Mouse (Mus musculus) forebrain, embryonic 10.5 days (tissue): ENCODE results near the gene Hras. TPM values are rescaled to one million over a fixed set of nuclear protein-coding genes. Genes with fewer than 3 reads are reported as not detected.

ENCODE experiments used
- DNase-seq: peaks from one replicate; pipeline ENCODE4 v3.0.0-alpha.2; 2017; ENCODE audit warnings: low spot score; ENCODE audit errors: extremely low spot score
- H3K27ac ChIP-seq: fragments of 300-500 bp; sonication (generic); 2 replicates; pipeline ENCODE4 v1.5.1; 2016; ENCODE audit warnings: mild to moderate bottlenecking
- H3K27me3 ChIP-seq: fragments of 300-500 bp; sonication (generic); 2 replicates; pipeline ENCODE4 v1.6.1; 2016; ENCODE audit warnings: mild to moderate bottlenecking; ENCODE audit not compliant: poor library complexity, severe bottlenecking
- H3K36me3 ChIP-seq: fragments of 300-500 bp; sonication (generic); replicated peaks from 2 replicates; pipeline ENCODE4 v1.6.1; 2016; ENCODE audit warnings: mild to moderate bottlenecking, moderate library complexity
- H3K4me1 ChIP-seq: fragments of 300-500 bp; sonication (generic); 2 replicates; pipeline ENCODE4 v1.6.1; 2016
- H3K4me3 ChIP-seq: fragments of 300-500 bp; sonication (generic); 2 replicates; pipeline ENCODE4 v1.5.1; 2016; ENCODE audit warnings: mild to moderate bottlenecking, moderate library complexity
- H3K9me3 ChIP-seq: fragments of 300-500 bp; sonication (generic); 2 replicates; pipeline ENCODE4 v1.6.1; 2016; ENCODE audit warnings: mild to moderate bottlenecking, moderate library complexity
- WGBS: fragments of 180-500 bp; shearing (Covaris S2); methylation state at CpG from one replicate; pipeline ENCODE4 v1.1.7; 2016; 5-methylcytosine and 5-hydroxymethylcytosine counted together
- polyA plus RNA-seq: library from polyadenylated mRNA; unstranded; fragments of >200 nt; fragmentation: Nextera tagmentation; extraction: Ambion mirVana; gene quantifications from 2 replicates; pipeline ENCODE4 v1.2.1, GENCODE M21; 2016

Gene Hras
- polyA plus RNA-seq, 1 experiment from 2014 or later, result 82.7 TPM

DNA sequence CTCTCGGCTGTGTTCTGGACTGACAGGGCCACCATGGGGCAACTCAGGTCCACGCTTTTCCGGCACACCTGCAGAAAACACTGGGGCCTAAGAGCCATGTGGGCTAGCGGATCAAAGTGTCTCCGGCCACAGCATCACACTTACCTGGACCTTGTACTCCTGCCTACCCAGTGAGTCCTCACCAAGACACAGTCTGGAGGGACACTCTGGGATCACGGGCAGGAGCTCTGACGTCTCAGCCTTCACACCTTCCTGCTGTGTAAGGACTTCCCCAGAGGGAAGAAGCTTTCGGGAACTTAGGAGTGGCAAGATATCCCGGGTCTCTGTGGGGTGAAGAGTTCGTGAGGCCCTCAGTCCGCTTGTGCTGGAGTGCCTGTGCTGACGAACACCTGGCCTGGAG is 16.3 kb upstream of the Hras start:
- H3K27me3 ChIP-seq, result no peaks in the 10 kb centered on the region
- H3K9me3 ChIP-seq, result no peaks in the 10 kb centered on the region
- no peaks in the 10 kb centered on the region for H3K36me3 ChIP-seq
- WGBS, result 88% methylated on average over 12 of the region's 12 CpGs
- peaks cover 28% of the 10 kb centered on the region for H3K4me1 ChIP-seq
- peak overlapping the region; percentile 35 for H3K27ac ChIP-seq
- no peak overlapping the region for H3K4me3 ChIP-seq
- no peak for DNase-seq

DNA sequence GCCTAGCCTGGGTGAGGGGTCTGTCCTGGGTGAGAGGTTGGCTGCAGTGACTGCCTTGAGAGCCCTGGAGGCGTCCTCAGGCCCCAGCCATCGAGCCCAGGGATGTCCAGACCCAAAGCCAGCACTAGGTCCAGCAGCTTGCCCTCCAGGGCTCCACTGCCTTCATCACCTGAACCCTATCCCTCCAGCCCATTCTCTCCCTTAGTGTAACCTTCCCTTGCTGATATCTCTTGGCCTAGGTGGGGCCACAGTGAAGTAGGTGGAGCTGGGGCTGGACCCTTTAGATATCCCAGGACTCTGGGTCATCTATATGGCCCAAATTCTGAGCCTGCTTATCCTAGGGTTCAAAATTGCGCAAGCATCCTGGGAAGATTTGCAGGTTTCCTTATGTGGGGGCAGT is 15.7 kb upstream of the Hras start:
- Histone ChIP-seq H3K4me1 (peaks cover 22% of the 10 kb centered on the region), H3K9me3 (no peaks in the 10 kb centered on the region), H3K27me3 (no peaks in the 10 kb centered on the region), H3K27ac (no peak overlapping the region), H3K36me3 (no peaks in the 10 kb centered on the region), H3K4me3 (no peak overlapping the region)
- DNase-seq, result no peak
- WGBS, result 76% methylated on average over 3 of the region's 3 CpGs

DNA sequence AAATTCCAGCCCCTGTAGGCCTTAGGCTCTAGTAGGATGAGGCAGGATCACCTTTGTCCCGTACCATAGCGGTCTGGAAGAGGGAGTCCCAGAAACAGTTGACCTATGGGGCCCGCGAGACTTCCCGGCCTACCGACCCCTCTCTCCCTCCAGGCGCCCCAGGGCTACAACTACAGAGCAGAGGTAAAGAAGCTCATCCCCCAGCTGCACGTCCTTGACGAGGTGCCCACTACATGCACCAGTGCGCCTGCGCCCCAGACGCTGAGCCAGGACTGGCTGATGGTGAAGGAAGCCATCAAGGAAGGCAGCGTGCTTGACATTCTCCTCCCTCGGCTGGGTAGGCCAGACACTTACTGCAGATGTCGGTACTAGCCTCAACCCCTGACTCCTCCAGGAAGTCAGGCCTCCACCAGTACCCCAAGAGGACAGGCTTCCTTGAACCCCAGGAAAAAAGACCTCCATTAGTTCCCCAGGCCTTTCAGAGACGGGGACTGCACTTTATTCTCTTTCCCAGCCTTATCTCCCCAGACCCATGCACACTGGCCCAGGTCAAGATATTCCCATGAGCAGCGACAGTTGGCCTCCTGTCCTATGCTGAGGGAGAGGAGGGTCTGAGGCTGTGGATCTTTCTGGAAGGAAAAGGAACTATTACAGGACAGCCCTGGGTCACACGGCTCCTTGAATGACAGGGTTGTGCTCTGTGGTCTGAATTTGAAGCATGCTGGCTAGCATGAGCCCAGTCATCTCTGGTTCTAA is 12.6 kb upstream of the Hras start:
- H3K4me3 ChIP-seq, result no peak overlapping the region
- H3K9me3 ChIP-seq, result no peaks in the 10 kb centered on the region
- no peak for DNase-seq
- H3K27ac ChIP-seq, result no peak overlapping the region
- H3K27me3 ChIP-seq, result no peaks in the 10 kb centered on the region
- peaks cover 5% of the 10 kb centered on the region for H3K4me1 ChIP-seq
- H3K36me3 ChIP-seq, result no peaks in the 10 kb centered on the region; the same call in 1 of the 2 replicates
- WGBS, result 94% methylated on average over 18 of the region's 18 CpGs

DNA sequence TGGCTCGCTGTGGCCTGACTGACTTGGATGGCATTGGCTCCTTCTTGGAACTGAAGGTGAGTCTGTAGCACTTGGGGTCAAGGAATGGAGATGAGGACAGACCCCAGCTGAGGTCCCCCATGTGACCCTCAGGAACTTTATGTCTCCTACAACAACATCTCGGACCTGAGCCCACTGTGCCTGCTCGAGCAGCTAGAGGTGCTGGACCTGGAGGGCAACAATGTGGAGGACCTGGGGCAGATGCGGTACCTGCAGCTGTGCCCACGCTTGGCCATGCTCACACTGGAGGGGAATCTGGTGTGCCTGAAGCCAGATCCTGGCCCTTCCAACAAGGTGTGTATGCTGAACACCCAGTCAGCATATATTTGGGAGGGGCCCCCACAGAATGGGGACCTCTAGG is 11.7 kb upstream of the Hras start:
- no peaks in the 10 kb centered on the region for H3K9me3 ChIP-seq
- no peaks in the 10 kb centered on the region; the same call in 1 of the 2 replicates for H3K4me1 ChIP-seq
- no peaks in the 10 kb centered on the region for H3K27me3 ChIP-seq
- H3K4me3 ChIP-seq, result no peak overlapping the region
- no peak overlapping the region for H3K27ac ChIP-seq
- H3K36me3 ChIP-seq, result no peaks in the 10 kb centered on the region; the same call in 1 of the 2 replicates
- DNase-seq, result no peak
- WGBS, result 94% methylated on average over 5 of the region's 5 CpGs

DNA sequence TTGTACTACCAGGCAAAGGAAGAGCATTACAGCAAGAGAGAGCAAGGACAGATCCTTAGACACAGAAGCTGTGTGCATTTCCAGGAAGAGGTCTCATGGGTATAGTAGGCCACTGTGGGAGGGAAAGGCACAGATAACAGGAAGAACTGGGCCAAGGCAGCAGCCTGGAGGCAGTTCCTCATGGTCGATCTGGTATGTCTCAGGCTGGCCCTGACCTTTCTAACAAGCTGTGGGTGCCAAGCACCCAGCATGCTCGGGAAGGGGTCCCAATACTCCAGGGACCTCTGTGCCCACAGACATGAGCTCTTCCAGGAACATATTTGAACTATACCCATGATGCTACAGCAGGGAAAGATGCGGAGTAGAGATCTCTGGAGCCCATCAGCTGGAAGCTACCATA is 10.7 kb upstream of the Hras start:
- Histone ChIP-seq H3K36me3 (peaks cover 6% of the 10 kb centered on the region; the same call in 1 of the 2 replicates), H3K9me3 (no peaks in the 10 kb centered on the region), H3K27me3 (no peaks in the 10 kb centered on the region), H3K4me1 (no peaks in the 10 kb centered on the region; the same call in 1 of the 2 replicates), H3K27ac (no peak overlapping the region), H3K4me3 (no peak overlapping the region)
- DNase-seq, result no peak
- 71% methylated on average over 3 of the region's 3 CpGs for WGBS

DNA sequence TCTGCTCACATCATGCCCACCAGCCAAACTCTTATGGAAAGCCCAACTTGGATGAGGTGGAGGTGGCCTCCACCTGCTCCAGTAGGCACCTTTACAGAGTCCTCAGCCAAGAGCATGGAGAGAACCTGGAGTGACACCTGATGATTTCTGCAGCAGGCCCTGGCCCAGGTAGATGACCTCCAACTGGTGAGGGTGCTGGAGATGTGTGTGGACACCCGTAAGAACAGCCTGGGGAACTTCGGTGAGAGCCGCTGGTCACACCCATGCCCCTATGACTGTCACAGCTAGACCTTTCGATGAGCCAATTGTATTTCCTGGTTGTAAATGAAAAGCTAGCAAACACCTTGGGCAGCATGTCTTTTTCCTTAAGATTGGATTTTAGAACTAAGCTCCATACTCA is 4.3 kb upstream of the Hras start:
- no peaks in the 10 kb centered on the region for H3K27me3 ChIP-seq
- H3K4me1 ChIP-seq, result peaks cover 30% of the 10 kb centered on the region
- H3K9me3 ChIP-seq, result no peaks in the 10 kb centered on the region
- H3K27ac ChIP-seq, result no peak overlapping the region
- DNase-seq, result no peak
- no peak overlapping the region for H3K4me3 ChIP-seq
- WGBS, result 96% methylated on average over 4 of the region's 4 CpGs
- peaks cover 13% of the 10 kb centered on the region for H3K36me3 ChIP-seq

DNA sequence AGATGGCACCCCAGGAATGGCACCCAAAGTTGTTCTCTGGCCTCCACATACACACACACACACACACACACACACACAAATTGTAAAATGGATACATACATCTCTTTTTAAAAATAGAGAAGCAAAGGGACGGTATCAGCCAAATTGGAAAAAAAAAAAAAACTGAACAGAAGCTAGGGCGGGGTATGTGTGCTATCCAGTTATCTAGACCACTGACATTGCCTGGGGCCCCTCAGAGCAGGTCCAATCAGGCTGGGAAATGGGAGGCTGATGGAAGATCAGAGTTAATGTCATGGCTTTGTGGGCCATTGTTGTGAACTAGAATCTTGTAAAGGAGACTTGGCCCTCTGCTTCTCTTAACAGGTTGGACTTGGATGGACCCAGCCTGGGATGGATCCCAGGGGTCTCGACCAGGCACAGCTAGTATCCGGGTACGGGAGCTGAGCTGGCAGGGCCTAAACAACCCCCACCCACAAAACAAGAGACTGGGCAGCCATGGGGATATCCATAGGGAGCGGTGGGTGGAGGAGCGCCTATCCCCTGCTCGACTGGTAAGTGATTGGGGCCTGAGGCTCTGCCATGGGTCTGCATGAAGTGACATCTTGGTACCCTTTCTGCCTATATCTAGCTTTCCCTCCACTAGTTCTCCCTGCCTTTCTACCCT is 2.9 kb upstream of the Hras start:
- Histone ChIP-seq H3K27me3 (no peaks in the 10 kb centered on the region), H3K27ac (0 out of 2 replicates have a peak overlapping the region, but pooled peaks have one; percentile 12), H3K9me3 (no peaks in the 10 kb centered on the region), H3K4me3 (no peak overlapping the region), H3K36me3 (peaks cover 22% of the 10 kb centered on the region), H3K4me1 (peaks cover 43% of the 10 kb centered on the region)
- no peak for DNase-seq
- 93% methylated on average over 8 of the region's 8 CpGs for WGBS

DNA sequence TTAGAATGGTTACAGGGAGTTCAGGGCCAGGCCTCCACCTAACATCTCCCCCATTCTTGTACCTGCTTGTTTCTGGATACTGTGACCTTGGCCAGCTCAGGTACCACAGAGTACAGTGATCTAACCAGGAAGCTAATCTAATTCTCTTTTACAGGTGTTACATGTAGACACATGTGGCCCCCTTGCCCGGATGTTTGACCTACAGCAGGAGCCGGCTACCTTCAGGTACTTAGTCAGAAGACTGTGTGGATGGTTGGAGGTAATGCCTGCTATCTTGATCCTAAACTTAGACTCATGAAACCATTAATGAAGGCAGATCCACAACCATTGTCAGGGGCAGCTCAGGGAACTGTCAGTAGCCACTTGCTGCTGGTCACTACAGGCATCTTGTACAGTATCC is 1.9 kb upstream of the Hras start:
- no peak for DNase-seq
- Histone ChIP-seq H3K36me3 (peaks cover 32% of the 10 kb centered on the region), H3K4me3 (peak overlapping the region; percentile 92), H3K4me1 (peaks cover 51% of the 10 kb centered on the region), H3K27me3 (no peaks in the 10 kb centered on the region), H3K27ac (peak overlapping the region; percentile 94; the same call in 1 of the 2 replicates), H3K9me3 (no peaks in the 10 kb centered on the region)
- 98% methylated on average over 2 of the region's 2 CpGs for WGBS

DNA sequence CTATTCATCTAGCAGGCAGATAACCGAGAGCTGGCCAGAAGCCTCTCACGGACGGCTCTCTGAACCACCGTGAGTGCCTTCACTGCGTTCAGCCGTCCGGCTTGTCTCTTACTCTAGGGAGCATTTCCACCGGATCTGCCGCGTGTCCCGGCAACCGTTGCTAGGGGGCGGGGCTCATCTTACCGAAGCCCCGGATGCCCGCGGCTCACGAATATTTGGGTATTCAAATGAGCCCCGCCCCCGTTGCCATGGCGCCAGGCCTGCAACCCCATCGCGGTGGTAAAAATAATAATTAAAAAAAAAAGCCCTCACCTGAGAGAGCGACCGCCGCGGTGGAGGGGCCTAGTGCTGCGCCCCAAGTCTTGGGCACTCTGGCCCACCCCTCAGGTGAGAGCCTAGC is 1.0 kb upstream of the Hras start:
- Histone ChIP-seq H3K36me3 (peaks cover 38% of the 10 kb centered on the region), H3K27ac (peak overlapping the region; percentile 94), H3K4me3 (peak overlapping the region; percentile 92), H3K9me3 (no peaks in the 10 kb centered on the region), H3K4me1 (peaks cover 51% of the 10 kb centered on the region), H3K27me3 (no peaks in the 10 kb centered on the region)
- peak; percentile 96 for DNase-seq
- 0% methylated on average over 28 of the region's 28 CpGs for WGBS

DNA sequence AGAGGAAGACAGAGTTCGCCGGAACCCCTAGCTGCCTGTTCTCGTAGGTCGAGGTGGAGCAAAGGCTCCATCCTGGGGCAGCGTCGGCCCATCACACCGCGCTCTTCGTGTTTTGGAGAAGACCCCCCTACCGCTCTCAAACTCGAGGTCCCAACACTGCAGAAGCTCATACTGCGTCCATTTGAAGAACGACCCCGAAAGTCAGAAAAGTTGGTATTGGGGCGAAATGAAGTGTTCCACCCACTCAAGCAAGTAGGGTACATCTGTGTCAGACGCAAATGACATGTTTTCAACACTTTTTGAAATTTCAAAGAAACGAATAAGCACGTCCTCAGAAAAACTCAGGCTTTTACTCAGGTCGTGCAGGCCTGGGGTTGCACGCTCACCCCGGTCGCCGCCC is 604 bp upstream of the Hras start:
- Histone ChIP-seq H3K27ac (peak overlapping the region; percentile 94), H3K4me3 (peak overlapping the region; percentile 92), H3K9me3 (no peaks in the 10 kb centered on the region), H3K27me3 (no peaks in the 10 kb centered on the region), H3K4me1 (peaks cover 51% of the 10 kb centered on the region), H3K36me3 (peaks cover 38% of the 10 kb centered on the region)
- WGBS, result under 1% methylated on average over 23 of the region's 23 CpGs
- no peak for DNase-seq

DNA sequence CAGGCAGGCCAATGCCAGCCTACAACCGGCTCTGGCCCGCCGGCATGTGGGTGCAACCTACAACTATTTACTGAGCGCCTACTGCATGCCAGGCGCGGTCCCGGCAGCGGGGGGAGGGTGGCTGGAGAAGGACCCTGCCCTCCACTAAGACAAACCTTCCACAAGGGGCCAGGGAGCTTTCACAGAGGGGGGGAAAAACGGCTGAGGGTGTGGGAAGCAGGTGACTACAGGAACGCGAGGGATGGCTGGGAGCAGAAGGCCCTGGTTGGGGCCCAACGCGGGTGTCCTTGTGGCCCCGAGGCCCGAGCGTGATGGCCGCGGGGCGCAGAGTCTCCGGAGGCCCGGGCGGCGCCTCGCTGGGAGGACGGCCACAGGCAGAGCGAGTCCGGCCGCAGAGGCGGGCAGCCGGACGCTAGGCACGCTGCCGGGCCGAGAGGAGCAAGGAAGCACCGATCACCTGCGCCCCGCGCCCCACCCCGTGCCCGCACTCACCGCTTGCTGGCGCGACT is 403 bp downstream of the Hras start:
- DNase-seq, result peak; percentile 69
- WGBS, result under 1% methylated on average over 41 of the region's 43 CpGs

DNA sequence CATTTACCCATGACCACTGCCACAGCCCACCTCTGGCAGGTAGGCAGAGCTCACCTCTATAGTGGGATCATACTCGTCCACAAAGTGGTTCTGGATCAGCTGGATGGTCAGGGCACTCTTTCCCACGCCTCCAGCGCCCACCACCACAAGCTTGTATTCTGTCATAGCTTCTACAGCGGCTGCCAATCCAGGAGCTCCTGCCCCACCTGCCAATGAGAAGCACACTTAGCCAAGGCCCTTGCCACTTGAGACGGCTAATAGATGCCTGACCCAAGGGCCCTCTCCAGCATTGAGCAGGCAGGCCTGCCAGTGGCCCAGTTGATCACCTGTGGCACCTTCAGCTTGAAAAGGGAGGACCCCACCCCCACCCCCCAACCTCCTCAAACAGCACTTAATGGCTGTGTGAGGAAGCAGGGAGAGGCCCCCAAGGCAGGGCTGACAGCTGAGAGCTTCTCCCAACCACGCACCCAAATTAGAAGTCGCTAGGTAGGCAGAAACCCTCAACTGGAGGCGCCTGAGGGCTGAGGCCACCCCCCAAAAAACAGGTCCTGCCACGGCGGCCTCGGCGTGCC is 943 bp downstream of the Hras start:
- H3K4me1 ChIP-seq, result peaks cover 51% of the 10 kb centered on the region
- peaks cover 46% of the 10 kb centered on the region for H3K36me3 ChIP-seq
- DNase-seq, result no peak
- peak overlapping the region; percentile 92 for H3K4me3 ChIP-seq
- WGBS, result 30% methylated on average over 12 of the region's 12 CpGs
- H3K9me3 ChIP-seq, result no peaks in the 10 kb centered on the region
- H3K27ac ChIP-seq, result peak overlapping the region; percentile 94
- H3K27me3 ChIP-seq, result no peaks in the 10 kb centered on the region

More for the DNA sequence above, 403 bp downstream of the Hras start:
- Histone ChIP-seq H3K4me3 (peak overlapping the region; percentile 92), H3K36me3 (peaks cover 46% of the 10 kb centered on the region), H3K9me3 (no peaks in the 10 kb centered on the region), H3K27me3 (no peaks in the 10 kb centered on the region), H3K4me1 (peaks cover 51% of the 10 kb centered on the region), H3K27ac (peak overlapping the region; percentile 94)
